Mouse (Mus musculus): Measurements from ENCODE around the gene Tle6. TPM values are rescaled to one million over a fixed set of nuclear protein-coding genes. Genes with fewer than 3 reads are reported as not detected.

The Tle6 gene
- polyA plus RNA-seq, 1 experiment from 2014 or later: 7.3 TPM

DNA sequence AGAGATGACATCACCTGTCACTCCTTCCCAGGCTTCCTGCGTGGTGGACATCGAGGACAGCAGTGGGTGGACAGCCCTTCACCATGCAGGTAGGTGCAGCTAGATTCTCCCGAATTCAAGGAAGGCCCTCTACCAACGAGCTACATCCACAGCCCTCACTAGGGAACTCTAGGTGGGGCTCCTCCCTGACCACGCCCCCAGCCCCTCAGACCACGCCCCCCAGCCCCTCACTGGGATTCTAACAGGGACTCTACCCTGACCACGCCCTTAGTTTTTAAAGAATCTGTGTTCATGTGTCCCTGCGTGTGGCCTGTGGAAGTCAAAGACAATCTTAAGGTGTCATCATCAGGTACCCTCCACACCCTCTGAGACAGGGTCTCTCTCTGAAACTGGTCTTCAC lies 35.5 kb upstream of the Tle6 start:
- H3K4me3 ChIP-seq (replicated peaks; ENCODE audit: low read depth, low read length): no peak overlapping the region
- no peak overlapping the region for H3K27ac ChIP-seq
- DNase-seq (ENCODE audit: low spot score) (no peak), ATAC-seq (replicated peaks; ENCODE audit: low FRiP score, low read depth) (no peak)
- peaks cover 6% of the 10 kb centered on the region; the same call in 1 of the 2 replicates for H3K4me1 ChIP-seq (replicated peaks; ENCODE audit: insufficient read depth, low read length)
- H3K4me2 ChIP-seq (ENCODE audit: low read length): no peak overlapping the region
- WGBS: 25% methylated on average over 8 of the region's 8 CpGs
- H3K9ac ChIP-seq (ENCODE audit: low read depth, low read length): no peak overlapping the region
- no peak for TF ChIP-seq CTCF (IDR thresholded peaks at IDR 0.05; ENCODE audit: low read depth)
- H3K36me3 ChIP-seq (ENCODE audit: insufficient read depth, low read length): no peaks in the 10 kb centered on the region
- H3K27me3 ChIP-seq (ENCODE audit: insufficient read depth, low read length): no peaks in the 10 kb centered on the region
- no peaks in the 10 kb centered on the region for H3K9me3 ChIP-seq (replicated peaks; ENCODE audit: low read length)

GRCm38 (mm10) chr10:81633253-81634099 lies 32.6 kb upstream of the Tle6 start:
- H3K4me1 ChIP-seq (replicated peaks; ENCODE audit: insufficient read depth, low read length): peaks cover 6% of the 10 kb centered on the region; the same call in 1 of the 2 replicates
- H3K27ac ChIP-seq: peak overlapping the region; percentile 79
- no peaks in the 10 kb centered on the region for H3K27me3 ChIP-seq (ENCODE audit: insufficient read depth, low read length)
- no peaks in the 10 kb centered on the region for H3K9me3 ChIP-seq (replicated peaks; ENCODE audit: low read length)
- peak; percentile 96 for DNase-seq (ENCODE audit: low spot score)
- WGBS: 3% methylated on average over 36 of the region's 37 CpGs
- H3K36me3 ChIP-seq (ENCODE audit: insufficient read depth, low read length): no peaks in the 10 kb centered on the region
- peak overlapping the region; percentile 65 for H3K9ac ChIP-seq (ENCODE audit: low read depth, low read length)
- TF ChIP-seq CTCF (IDR thresholded peaks at IDR 0.05; ENCODE audit: low read depth): 0 out of 2 replicates have a peak, but pooled peaks have one; percentile 16
- H3K4me2 ChIP-seq (ENCODE audit: low read length): peak overlapping the region; percentile 86
- peak; percentile 92 for ATAC-seq (replicated peaks; ENCODE audit: low FRiP score, low read depth)
- H3K4me3 ChIP-seq (replicated peaks; ENCODE audit: low read depth, low read length): peak overlapping the region; percentile 40

DNA sequence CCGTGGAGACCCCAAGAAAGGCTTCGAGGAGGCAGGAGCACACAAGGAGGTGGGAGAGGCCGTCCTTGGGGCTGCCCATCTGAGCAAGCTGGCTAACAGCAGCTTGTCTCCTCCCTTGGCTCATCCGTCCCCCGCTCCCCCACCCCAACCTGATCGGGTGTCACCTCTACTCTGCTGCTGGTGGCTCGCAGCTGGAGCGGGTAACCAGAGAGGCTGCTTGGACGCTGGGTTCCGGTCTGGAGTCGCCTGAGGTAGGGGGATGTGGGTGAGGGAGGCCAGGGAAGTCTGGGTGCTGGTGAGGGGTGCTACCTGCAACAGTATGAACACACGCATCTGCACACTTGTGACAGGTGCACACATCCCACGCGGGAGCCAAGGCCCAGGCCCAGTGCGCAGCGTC lies 27.5 kb upstream of the Tle6 start, which contains the start of gene Ankrd24:
Gene Ankrd24 (plus strand): TSS at position 151 of the 400 bp plus-strand sequence.
- ATAC-seq (replicated peaks; ENCODE audit: low FRiP score, low read depth): 0 out of 2 replicates have a peak, but pooled peaks have one; percentile 6

DNA sequence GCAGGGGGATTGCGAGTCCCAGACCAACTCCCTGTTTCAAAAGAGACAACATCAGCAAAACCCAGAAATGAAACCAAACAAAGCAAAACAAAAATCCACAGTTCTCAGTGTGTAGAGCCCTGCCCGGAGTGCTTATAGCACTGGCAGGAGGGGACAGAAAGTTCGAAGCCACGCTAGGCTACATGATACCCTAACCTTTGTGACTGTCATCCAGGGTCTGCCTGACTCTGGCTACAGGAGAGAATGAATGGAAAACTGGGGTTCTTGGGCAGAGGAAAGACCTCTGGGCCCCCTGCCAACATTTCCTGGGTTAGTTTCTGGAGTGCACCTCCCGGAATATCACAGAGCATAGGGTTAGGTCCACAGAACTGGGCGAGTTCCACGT lies 27.0 kb upstream of the Tle6 start:
- no peak for TF ChIP-seq CTCF (IDR thresholded peaks at IDR 0.05; ENCODE audit: low read depth)
- Histone ChIP-seq H3K4me2 (ENCODE audit: low read length) (peak overlapping the region; percentile 83), H3K36me3 (ENCODE audit: insufficient read depth, low read length) (peaks cover 17% of the 10 kb centered on the region; the same call in 1 of the 2 replicates), H3K27ac (peak overlapping the region; percentile 87), H3K9me3 (replicated peaks; ENCODE audit: low read length) (no peaks in the 10 kb centered on the region), H3K9ac (ENCODE audit: low read depth, low read length) (peak overlapping the region; percentile 72), H3K4me1 (replicated peaks; ENCODE audit: insufficient read depth, low read length) (no peaks in the 10 kb centered on the region), H3K27me3 (ENCODE audit: insufficient read depth, low read length) (no peaks in the 10 kb centered on the region), H3K4me3 (replicated peaks; ENCODE audit: low read depth, low read length) (peak overlapping the region; percentile 69)
- WGBS: 34% methylated on average over 7 of the region's 7 CpGs
- ATAC-seq (replicated peaks; ENCODE audit: low FRiP score, low read depth): peak; percentile 18; the same call in 1 of the 2 replicates
- DNase-seq (ENCODE audit: low spot score): peak; percentile 15

More for the DNA sequence above, 27.5 kb upstream of the Tle6 start, which contains the start of gene Ankrd24:
- H3K9ac ChIP-seq (ENCODE audit: low read depth, low read length): peak within 1 kb of the TSS; percentile 72
- peak within 1 kb of the TSS; percentile 69 for H3K4me3 ChIP-seq (replicated peaks; ENCODE audit: low read depth, low read length)
- peak within 1 kb of the TSS; percentile 83 for H3K4me2 ChIP-seq (ENCODE audit: low read length)
- WGBS: 66% methylated on average over 16 of the region's 16 CpGs
- peak; percentile 69 for DNase-seq (ENCODE audit: low spot score)
- no peaks in the 10 kb centered on the region for H3K9me3 ChIP-seq (replicated peaks; ENCODE audit: low read length)
- H3K4me1 ChIP-seq (replicated peaks; ENCODE audit: insufficient read depth, low read length): no peaks in the 10 kb centered on the region; the same call in 1 of the 2 replicates
- H3K27me3 ChIP-seq (ENCODE audit: insufficient read depth, low read length): no peaks in the 10 kb centered on the region
- TF ChIP-seq CTCF (IDR thresholded peaks at IDR 0.05; ENCODE audit: low read depth): no peak
- peaks cover 17% of the 10 kb centered on the region; the same call in 1 of the 2 replicates for H3K36me3 ChIP-seq (ENCODE audit: insufficient read depth, low read length)
- H3K27ac ChIP-seq: peak within 1 kb of the TSS; percentile 87

DNA sequence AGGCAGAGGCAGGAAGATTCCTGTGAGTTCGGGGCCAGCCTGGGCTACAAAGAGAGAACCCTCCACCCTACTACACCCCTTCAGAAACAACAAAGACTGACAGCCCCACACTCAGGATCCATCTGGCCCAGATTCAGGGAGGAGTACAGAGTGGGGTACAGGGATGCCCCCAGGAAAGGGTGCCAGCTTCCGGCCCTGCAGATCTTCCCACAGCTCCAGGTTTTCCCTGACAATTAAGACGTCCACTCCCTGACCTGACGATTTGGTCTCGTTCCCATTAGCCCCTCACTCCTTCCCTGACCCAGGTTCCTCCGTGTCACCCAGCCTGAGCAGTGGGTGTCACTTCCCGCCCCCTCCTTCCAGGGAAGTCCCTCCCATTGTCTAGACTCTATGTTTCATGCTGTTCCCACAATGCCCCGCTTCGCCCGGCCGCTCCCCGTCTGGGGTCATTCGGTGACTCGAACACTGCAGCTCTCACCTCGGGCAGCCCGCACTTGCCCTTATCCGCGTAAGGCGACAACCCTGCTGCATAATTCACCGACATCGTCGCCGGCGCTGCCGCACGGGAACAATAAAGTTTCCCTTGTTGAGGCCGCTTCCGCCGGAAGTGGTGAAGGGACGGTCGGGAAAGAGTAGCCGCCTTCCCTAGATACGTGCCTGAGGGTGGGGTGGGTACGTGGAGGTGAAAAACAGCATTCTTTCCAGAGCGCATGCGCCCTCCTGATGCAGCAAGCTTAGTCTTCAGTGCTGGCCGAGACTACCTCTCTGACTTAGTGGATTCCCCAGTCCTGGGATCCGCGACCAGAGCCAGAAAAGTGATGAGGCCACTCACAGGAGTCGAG lies 26.3 kb upstream of the Tle6 start, which contains the start of gene Sirt6:
Gene Sirt6 (minus strand): TSS at position 804 of the 842 bp plus-strand sequence.
- H3K27me3 ChIP-seq (ENCODE audit: insufficient read depth, low read length): no peaks in the 10 kb centered on the region
- peaks cover 17% of the 10 kb centered on the region; the same call in 1 of the 2 replicates for H3K36me3 ChIP-seq (ENCODE audit: insufficient read depth, low read length)
- H3K27ac ChIP-seq: peak within 1 kb of the TSS; percentile 87
- no peak for TF ChIP-seq CTCF (IDR thresholded peaks at IDR 0.05; ENCODE audit: low read depth)
- 4% methylated on average over 40 of the region's 40 CpGs for WGBS
- H3K4me1 ChIP-seq (replicated peaks; ENCODE audit: insufficient read depth, low read length): no peaks in the 10 kb centered on the region
- H3K9me3 ChIP-seq (replicated peaks; ENCODE audit: low read length): no peaks in the 10 kb centered on the region
- peak; percentile 98 for DNase-seq (ENCODE audit: low spot score)
- peak within 1 kb of the TSS; percentile 69 for H3K4me3 ChIP-seq (replicated peaks; ENCODE audit: low read depth, low read length)
- peak within 1 kb of the TSS; percentile 83 for H3K4me2 ChIP-seq (ENCODE audit: low read length)
- ATAC-seq (replicated peaks; ENCODE audit: low FRiP score, low read depth): peak; percentile 91
- peak within 1 kb of the TSS; percentile 72 for H3K9ac ChIP-seq (ENCODE audit: low read depth, low read length)

Measured in kidney, postnatal 0 days (tissue).